Mouse (Mus musculus): ENCODE measurements around the gene Max. TPM values are rescaled to one million over a fixed set of nuclear protein-coding genes. Genes with fewer than 3 reads are reported as not detected.

The Max gene
- polyA plus RNA-seq, 1 experiment from 2014 or later, result 33.7 TPM

DNA sequence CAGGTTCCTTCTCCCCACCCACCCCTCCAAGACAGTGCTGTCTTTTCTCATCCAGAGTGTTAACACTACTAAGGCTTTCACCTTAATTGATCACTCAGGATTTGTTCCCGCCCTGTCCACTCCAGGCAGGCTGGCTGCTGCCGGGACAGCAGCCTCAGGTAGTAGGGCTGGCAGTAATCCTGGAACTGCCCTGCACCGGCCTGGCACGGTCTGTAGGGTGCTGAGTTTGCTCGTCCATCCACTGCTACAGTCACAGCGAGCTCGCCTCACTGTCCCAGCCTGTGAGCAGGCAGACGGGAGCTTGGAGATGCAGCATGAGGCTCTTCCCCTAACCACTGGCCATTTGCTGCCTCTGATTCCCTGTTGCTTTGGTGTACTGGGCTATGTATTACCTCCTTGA, 41.0 kb downstream of the Max start:
- DNase-seq (ENCODE audit: low spot score) (no peak), ATAC-seq (ENCODE audit: insufficient number of reproducible peaks, low FRiP score, low TSS enrichment, low read depth) (no peak)
- no peaks in the 10 kb centered on the region for H3K9me3 ChIP-seq (ENCODE audit: control insufficient read depth, low read length)
- no peaks in the 10 kb centered on the region for H3K4me1 ChIP-seq (ENCODE audit: control insufficient read depth, insufficient read depth, low read length)
- no peak overlapping the region for H3K27ac ChIP-seq (replicated peaks; ENCODE audit: low read depth, low read length)
- no peak overlapping the region for H3K4me2 ChIP-seq (ENCODE audit: low read depth, severe bottlenecking)
- H3K27me3 ChIP-seq (ENCODE audit: control insufficient read depth, insufficient read depth, low read length), result no peaks in the 10 kb centered on the region
- H3K4me3 ChIP-seq (ENCODE audit: low read depth, low read length), result no peak overlapping the region
- H3K36me3 ChIP-seq (ENCODE audit: control insufficient read depth, insufficient read depth, low read length), result no peaks in the 10 kb centered on the region
- WGBS, result 82% methylated on average over 8 of the region's 8 CpGs
- H3K9ac ChIP-seq (ENCODE audit: low read length), result no peak overlapping the region

DNA sequence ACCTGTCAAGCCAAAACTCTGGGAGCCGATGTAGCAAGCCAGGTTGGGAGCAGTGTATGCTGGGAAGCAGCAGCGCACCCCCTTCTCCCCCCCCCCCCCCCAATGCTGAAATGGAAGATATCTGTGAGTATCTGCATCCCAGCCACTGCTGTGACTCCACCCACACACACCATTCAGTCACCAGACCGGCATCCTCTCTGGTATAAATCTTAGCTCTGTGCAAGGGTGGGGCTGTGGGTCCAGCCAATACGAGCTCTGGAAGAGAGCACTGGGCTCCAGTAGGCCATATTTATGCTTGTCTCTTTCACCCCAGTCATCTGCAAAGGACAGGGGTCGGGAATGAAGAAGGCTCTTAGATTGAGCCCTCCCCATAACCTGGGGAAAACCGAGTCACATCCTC, 41.6 kb downstream of the Max start:
- ATAC-seq (ENCODE audit: insufficient number of reproducible peaks, low FRiP score, low TSS enrichment, low read depth), result no peak
- 76% methylated on average over 6 of the region's 6 CpGs for WGBS
- no peaks in the 10 kb centered on the region for H3K9me3 ChIP-seq (ENCODE audit: control insufficient read depth, low read length)
- DNase-seq (ENCODE audit: low spot score), result no peak
- no peaks in the 10 kb centered on the region for H3K27me3 ChIP-seq (ENCODE audit: control insufficient read depth, insufficient read depth, low read length)
- no peak overlapping the region for H3K4me2 ChIP-seq (ENCODE audit: low read depth, severe bottlenecking)
- H3K4me1 ChIP-seq (ENCODE audit: control insufficient read depth, insufficient read depth, low read length), result no peaks in the 10 kb centered on the region
- H3K4me3 ChIP-seq (ENCODE audit: low read depth, low read length), result no peak overlapping the region
- H3K36me3 ChIP-seq (ENCODE audit: control insufficient read depth, insufficient read depth, low read length), result no peaks in the 10 kb centered on the region
- no peak overlapping the region for H3K27ac ChIP-seq (replicated peaks; ENCODE audit: low read depth, low read length)
- H3K9ac ChIP-seq (ENCODE audit: low read length), result no peak overlapping the region

DNA sequence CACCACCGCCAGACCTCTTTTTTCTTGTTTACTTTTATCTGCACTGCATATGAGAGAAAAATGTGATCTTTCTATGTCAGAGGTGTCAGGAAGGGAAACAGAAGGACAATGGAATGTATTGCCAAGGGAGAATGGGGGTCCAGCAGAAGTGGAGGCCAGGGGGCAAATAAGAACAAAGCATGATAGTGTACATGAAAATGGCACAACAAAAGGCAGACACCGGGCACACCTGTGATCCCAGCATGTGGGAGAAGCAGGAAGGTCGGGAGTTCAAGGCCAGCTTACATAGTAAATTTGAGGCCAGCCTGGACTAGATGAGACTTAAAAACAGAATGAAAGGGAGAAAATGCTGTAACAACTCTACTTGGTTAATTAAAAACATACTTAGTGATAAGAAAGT, 43.1 kb downstream of the Max start:
- H3K4me2 ChIP-seq (ENCODE audit: low read depth, severe bottlenecking), result no peak overlapping the region
- no peaks in the 10 kb centered on the region for H3K27me3 ChIP-seq (ENCODE audit: control insufficient read depth, insufficient read depth, low read length)
- no peak overlapping the region for H3K9ac ChIP-seq (ENCODE audit: low read length)
- H3K4me1 ChIP-seq (ENCODE audit: control insufficient read depth, insufficient read depth, low read length), result no peaks in the 10 kb centered on the region
- ATAC-seq (ENCODE audit: insufficient number of reproducible peaks, low FRiP score, low TSS enrichment, low read depth) (no peak), DNase-seq (ENCODE audit: low spot score) (no peak)
- no peaks in the 10 kb centered on the region for H3K36me3 ChIP-seq (ENCODE audit: control insufficient read depth, insufficient read depth, low read length)
- H3K4me3 ChIP-seq (ENCODE audit: low read depth, low read length), result no peak overlapping the region
- no peaks in the 10 kb centered on the region for H3K9me3 ChIP-seq (ENCODE audit: control insufficient read depth, low read length)
- WGBS, result 67% methylated on average over 3 of the region's 3 CpGs
- no peak overlapping the region for H3K27ac ChIP-seq (replicated peaks; ENCODE audit: low read depth, low read length)

DNA sequence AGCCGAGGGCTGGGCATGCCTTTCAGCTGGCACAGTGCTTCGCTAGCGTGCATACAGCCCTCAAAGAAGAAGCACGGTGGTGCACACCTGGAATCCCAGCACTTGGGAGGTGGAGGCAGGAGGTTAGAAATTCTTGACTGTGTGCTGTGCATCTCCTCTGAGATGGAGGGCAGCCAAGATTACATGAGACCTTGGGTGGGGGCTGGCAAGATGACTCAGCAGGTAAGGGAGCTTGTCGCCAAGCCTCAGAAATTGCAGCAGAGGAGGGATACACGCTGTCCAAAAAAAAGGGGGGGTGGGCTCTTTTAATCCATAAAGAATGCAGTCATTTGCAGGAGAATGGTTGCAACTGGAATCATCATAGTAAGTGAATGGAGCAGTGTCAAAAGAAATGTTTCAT, 43.9 kb downstream of the Max start:
- Histone ChIP-seq H3K4me3 (ENCODE audit: low read depth, low read length) (no peak overlapping the region), H3K4me1 (ENCODE audit: control insufficient read depth, insufficient read depth, low read length) (no peaks in the 10 kb centered on the region), H3K9ac (ENCODE audit: low read length) (no peak overlapping the region), H3K27me3 (ENCODE audit: control insufficient read depth, insufficient read depth, low read length) (no peaks in the 10 kb centered on the region), H3K36me3 (ENCODE audit: control insufficient read depth, insufficient read depth, low read length) (no peaks in the 10 kb centered on the region), H3K9me3 (ENCODE audit: control insufficient read depth, low read length) (no peaks in the 10 kb centered on the region), H3K4me2 (ENCODE audit: low read depth, severe bottlenecking) (no peak overlapping the region), H3K27ac (replicated peaks; ENCODE audit: low read depth, low read length) (no peak overlapping the region)
- ATAC-seq (ENCODE audit: insufficient number of reproducible peaks, low FRiP score, low TSS enrichment, low read depth) (no peak), DNase-seq (ENCODE audit: low spot score) (no peak)
- 92% methylated on average over 6 of the region's 6 CpGs for WGBS

DNA sequence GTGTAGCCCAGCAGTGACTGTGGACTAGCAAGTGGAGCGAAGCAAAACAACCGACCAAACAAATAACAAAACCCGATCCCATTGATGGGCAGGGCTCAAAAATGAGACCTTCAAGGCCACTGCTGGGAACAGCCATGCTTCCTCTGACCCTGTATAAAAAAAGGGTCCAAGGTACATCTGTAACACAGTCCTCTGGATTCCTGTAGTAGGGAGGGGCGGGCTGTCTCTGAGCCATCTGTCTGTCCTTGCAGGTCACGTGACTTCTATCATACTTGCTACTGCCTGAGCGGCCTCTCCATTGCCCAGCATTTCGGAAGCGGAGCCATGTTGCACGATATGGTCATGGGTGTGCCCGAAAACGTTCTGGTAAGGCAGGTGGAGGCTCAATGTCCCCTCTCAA, 45.8 kb downstream of the Max start:
- ATAC-seq (ENCODE audit: insufficient number of reproducible peaks, low FRiP score, low TSS enrichment, low read depth) (no peak), DNase-seq (ENCODE audit: low spot score) (no peak)
- Histone ChIP-seq H3K4me2 (ENCODE audit: low read depth, severe bottlenecking) (no peak overlapping the region), H3K36me3 (ENCODE audit: control insufficient read depth, insufficient read depth, low read length) (no peaks in the 10 kb centered on the region), H3K4me3 (ENCODE audit: low read depth, low read length) (no peak overlapping the region), H3K9ac (ENCODE audit: low read length) (no peak overlapping the region), H3K27me3 (ENCODE audit: control insufficient read depth, insufficient read depth, low read length) (no peaks in the 10 kb centered on the region), H3K4me1 (ENCODE audit: control insufficient read depth, insufficient read depth, low read length) (no peaks in the 10 kb centered on the region), H3K9me3 (ENCODE audit: control insufficient read depth, low read length) (no peaks in the 10 kb centered on the region), H3K27ac (replicated peaks; ENCODE audit: low read depth, low read length) (no peak overlapping the region)
- WGBS, result 90% methylated on average over 11 of the region's 11 CpGs

DNA sequence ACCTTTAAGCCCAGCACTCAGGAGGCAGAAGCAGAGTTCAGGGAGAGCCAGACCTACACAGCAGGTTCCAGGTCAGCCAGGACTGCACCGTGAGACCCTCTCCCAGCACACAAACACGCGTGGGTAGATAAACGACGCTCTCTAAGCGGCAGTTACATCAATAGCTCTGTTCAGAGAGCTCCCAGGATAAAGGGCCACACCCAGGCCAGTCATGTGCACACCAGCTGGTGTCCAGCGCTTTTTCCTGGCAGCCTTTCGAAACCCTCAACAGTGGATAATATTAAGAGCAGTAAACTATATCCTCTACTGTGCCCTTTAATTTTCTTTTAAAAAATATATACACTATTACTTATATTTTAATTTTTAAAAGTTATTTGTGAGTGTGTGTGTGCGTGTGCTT, 49.8 kb downstream of the Max start:
- Histone ChIP-seq H3K27ac (replicated peaks; ENCODE audit: low read depth, low read length) (no peak overlapping the region), H3K36me3 (ENCODE audit: control insufficient read depth, insufficient read depth, low read length) (no peaks in the 10 kb centered on the region), H3K4me3 (ENCODE audit: low read depth, low read length) (no peak overlapping the region), H3K9ac (ENCODE audit: low read length) (no peak overlapping the region), H3K4me1 (ENCODE audit: control insufficient read depth, insufficient read depth, low read length) (no peaks in the 10 kb centered on the region), H3K9me3 (ENCODE audit: control insufficient read depth, low read length) (no peaks in the 10 kb centered on the region), H3K27me3 (ENCODE audit: control insufficient read depth, insufficient read depth, low read length) (no peaks in the 10 kb centered on the region), H3K4me2 (ENCODE audit: low read depth, severe bottlenecking) (no peak overlapping the region)
- DNase-seq (ENCODE audit: low spot score) (no peak), ATAC-seq (ENCODE audit: insufficient number of reproducible peaks, low FRiP score, low TSS enrichment, low read depth) (no peak)
- 81% methylated on average over 9 of the region's 9 CpGs for WGBS

DNA sequence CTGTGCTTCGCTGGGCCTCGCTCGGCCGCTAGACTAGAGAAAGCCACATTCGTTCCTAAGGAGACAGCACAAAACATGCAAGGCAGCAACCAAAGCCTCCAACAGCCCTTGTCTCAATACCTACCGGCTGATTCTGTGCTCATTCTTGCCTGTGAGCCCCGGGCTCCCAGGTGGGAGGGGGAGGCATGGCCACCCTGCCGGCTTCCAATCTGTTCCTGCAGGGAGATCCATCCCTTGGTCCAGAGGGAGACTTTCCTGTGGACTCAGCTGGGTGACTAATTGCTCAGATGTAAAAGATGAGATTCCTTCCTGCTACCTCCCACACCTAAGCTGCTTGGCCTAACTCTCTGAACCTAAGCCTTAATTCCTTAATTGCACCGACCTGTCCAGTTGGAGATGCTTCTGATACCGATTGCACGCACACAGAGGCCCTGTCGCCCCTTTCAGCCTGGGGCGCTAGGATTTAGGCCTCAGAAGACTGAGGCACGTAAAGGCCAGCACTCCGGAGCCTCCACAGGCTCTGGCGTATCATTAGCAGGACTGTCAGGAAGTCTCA, 50.8 kb downstream of the Max start:
- no peak overlapping the region for H3K4me3 ChIP-seq (ENCODE audit: low read depth, low read length)
- no peaks in the 10 kb centered on the region for H3K27me3 ChIP-seq (ENCODE audit: control insufficient read depth, insufficient read depth, low read length)
- DNase-seq (ENCODE audit: low spot score) (no peak), ATAC-seq (ENCODE audit: insufficient number of reproducible peaks, low FRiP score, low TSS enrichment, low read depth) (no peak)
- no peaks in the 10 kb centered on the region for H3K9me3 ChIP-seq (ENCODE audit: control insufficient read depth, low read length)
- H3K27ac ChIP-seq (replicated peaks; ENCODE audit: low read depth, low read length), result no peak overlapping the region
- no peaks in the 10 kb centered on the region; the same call in 1 of the 2 replicates for H3K36me3 ChIP-seq (ENCODE audit: control insufficient read depth, insufficient read depth, low read length)
- H3K9ac ChIP-seq (ENCODE audit: low read length), result no peak overlapping the region
- WGBS, result 73% methylated on average over 16 of the region's 16 CpGs
- H3K4me2 ChIP-seq (ENCODE audit: low read depth, severe bottlenecking), result no peak overlapping the region
- no peaks in the 10 kb centered on the region for H3K4me1 ChIP-seq (ENCODE audit: control insufficient read depth, insufficient read depth, low read length)

DNA sequence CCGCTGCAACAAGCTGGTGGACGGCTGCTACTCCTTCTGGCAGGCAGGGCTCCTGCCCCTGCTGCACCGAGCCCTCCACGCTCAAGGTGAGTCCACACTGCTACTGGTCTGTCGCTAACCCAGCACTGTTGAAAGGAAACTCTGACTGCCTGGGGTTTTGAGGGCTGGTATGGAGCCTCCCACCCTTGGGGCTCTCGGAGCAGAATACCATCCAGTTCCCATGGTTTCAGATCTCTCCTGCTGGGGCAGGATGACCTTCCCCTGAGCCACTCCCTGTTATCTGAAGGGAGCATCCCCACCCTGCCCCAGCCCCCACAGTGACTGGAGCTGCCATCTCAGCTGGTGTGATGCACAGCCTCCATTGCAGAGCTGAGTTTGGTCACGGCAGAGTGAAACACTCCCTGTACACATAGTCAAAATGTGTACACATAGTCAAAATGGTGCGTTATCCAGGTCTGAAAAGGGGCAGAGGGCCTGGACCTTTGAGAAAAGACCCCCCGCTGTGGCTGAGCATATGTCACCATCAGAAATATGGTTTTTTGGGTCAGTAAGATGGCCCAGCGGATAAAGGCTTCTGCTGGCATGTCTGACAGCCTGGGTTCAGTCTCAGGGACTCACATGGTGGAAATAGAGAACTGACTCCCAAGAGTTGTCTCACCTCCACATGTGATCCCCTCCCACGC, 51.6 kb downstream of the Max start:
- Histone ChIP-seq H3K27ac (replicated peaks; ENCODE audit: low read depth, low read length) (no peak overlapping the region), H3K9ac (ENCODE audit: low read length) (no peak overlapping the region), H3K9me3 (ENCODE audit: control insufficient read depth, low read length) (no peaks in the 10 kb centered on the region), H3K4me3 (ENCODE audit: low read depth, low read length) (no peak overlapping the region), H3K27me3 (ENCODE audit: control insufficient read depth, insufficient read depth, low read length) (no peaks in the 10 kb centered on the region), H3K36me3 (ENCODE audit: control insufficient read depth, insufficient read depth, low read length) (no peaks in the 10 kb centered on the region; the same call in 1 of the 2 replicates), H3K4me1 (ENCODE audit: control insufficient read depth, insufficient read depth, low read length) (no peaks in the 10 kb centered on the region), H3K4me2 (ENCODE audit: low read depth, severe bottlenecking) (no peak overlapping the region)
- WGBS, result 84% methylated on average over 11 of the region's 11 CpGs
- DNase-seq (ENCODE audit: low spot score), result no peak
- ATAC-seq (ENCODE audit: insufficient number of reproducible peaks, low FRiP score, low TSS enrichment, low read depth), result no peak

DNA sequence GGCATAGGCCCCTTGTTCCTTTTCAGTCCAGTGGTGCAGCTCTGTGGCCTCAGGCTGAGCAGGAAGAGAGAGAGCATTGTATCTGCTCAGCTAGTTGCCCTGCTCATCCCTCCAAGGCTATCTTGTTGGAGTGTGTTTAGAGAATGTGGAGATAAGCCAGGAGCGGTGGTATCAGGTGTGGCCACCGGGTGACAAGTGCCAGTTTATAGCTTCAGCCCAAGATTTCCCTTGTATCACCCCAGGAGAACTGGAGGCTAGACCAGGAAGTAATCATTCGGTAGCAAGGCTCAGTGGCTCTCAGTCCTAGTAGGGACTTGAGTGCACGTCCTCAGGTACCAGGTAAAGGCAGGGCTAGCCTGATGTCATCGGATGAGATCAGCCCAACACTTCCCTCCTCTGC, 52.8 kb downstream of the Max start:
- WGBS, result 74% methylated on average over 5 of the region's 5 CpGs
- no peak overlapping the region for H3K27ac ChIP-seq (replicated peaks; ENCODE audit: low read depth, low read length)
- H3K36me3 ChIP-seq (ENCODE audit: control insufficient read depth, insufficient read depth, low read length), result no peaks in the 10 kb centered on the region; the same call in 1 of the 2 replicates
- DNase-seq (ENCODE audit: low spot score), result no peak
- H3K4me1 ChIP-seq (ENCODE audit: control insufficient read depth, insufficient read depth, low read length), result no peaks in the 10 kb centered on the region
- H3K4me3 ChIP-seq (ENCODE audit: low read depth, low read length), result no peak overlapping the region
- ATAC-seq (ENCODE audit: insufficient number of reproducible peaks, low FRiP score, low TSS enrichment, low read depth), result no peak
- no peaks in the 10 kb centered on the region for H3K27me3 ChIP-seq (ENCODE audit: control insufficient read depth, insufficient read depth, low read length)
- no peak overlapping the region for H3K9ac ChIP-seq (ENCODE audit: low read length)
- no peaks in the 10 kb centered on the region for H3K9me3 ChIP-seq (ENCODE audit: control insufficient read depth, low read length)
- H3K4me2 ChIP-seq (ENCODE audit: low read depth, severe bottlenecking), result no peak overlapping the region

All from limb, embryonic 11.5 days (tissue).